Mouse (Mus musculus) cerebellum, postnatal 14 days (tissue): ENCODE measurements around the gene Fam228a.
"Not testable (repeated sequence)": the region's sequence is repeated elsewhere in the genome, so short reads cannot be mapped to it uniquely, and the experiment has no call there.

ENCODE experiments used
- DNase-seq, 2 experiments: peaks; one replicate each; pipeline ENCODE4 v3.0.0; 2021; ENCODE audit warnings: mixed read lengths in 2 of 2

The Fam228a gene

DNA sequence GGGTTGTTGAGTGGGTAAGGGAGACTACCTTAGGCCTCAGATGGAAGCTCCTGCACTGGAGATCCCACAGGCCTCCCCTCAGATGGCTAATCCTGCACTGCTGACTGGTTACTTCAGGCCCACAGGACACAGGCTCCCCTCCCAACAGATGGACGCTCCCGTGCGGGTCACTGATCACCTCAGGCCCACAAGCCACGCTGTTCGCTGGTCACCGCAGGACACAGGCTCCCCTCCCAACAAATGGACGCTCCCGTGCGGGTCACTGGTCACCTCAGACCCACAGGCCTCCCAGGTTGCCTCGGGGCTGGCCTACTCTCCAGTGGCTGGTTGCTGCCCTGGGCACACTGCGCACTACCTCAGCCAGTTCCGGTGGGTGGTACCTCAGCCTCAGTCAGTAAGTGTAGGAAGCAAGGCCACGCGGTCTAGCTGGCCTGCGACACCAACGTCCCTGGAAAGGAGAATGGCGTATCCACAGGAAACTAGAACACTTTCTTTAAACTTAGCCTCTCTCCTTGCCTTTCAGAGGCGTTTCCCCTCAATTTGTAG, at the start of gene Fam228a:
Fam228a (minus strand) TSS at position 400 of the 546 bp plus-strand sequence.
- DNase-seq = no peak

GRCm38 (mm10) chr12:4784466-4784865, 46.2 kb upstream of the Fam228a start:
- DNase-seq = no peak

- DNase-seq = no peak
These were observed 45.4 kb upstream of the Fam228a start for GRCm38 (mm10) chr12:4783598-4783997.

DNA sequence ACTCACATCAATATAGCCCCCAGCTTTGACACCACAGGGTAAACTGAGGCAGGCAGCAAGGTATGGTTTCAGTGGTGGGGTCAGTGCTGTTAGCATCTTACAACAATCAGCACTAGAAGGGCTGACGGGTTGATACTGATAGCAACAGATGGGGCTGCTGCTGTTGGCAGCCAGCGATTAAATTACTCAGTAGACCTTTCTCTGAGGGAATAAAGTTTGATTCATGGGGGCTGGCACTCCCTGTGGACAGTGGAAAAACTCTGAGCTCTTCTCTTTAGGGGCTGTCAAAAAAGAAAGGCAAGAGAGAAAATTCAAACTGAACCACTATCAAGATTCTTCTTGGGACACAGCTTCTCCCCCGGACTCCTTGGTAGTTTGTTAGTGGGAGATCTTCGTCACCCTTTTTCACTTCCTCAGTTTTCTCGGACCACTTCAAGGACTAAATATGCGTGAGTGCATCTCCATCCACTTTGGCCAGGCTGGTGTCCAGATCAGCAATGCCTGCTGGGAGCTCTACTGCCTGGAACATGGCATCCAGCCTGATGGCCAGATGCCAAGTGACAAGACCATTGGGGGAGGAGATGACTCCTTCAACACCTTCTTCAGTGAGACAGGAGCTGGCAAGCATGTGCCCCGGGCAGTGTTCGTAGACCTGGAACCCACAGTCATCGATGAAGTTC, 43.6 kb upstream of the Fam228a start:
- peak; percentile 57 to 64 for DNase-seq

- no peak for DNase-seq
These were observed 43.0 kb upstream of the Fam228a start for GRCm38 (mm10) chr12:4781270-4781669.

DNA sequence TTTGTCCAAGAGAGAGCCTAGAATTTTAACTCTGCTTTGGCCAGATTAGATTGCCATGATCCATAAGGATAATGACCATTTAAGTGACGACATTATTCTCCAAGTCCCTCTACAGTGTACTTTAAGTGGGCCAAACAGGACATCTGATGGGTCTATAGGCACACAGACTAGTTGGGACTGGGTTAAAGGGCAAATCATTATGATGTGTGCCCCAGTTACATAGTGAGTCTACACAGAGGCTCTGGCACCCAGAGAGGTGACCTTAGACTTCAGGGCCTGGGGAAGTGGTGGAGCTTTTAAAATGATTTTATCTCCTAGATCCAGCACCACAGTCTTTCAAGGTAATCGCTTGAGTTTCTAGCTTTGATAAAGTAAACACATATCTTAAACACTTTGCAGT, 42.0 kb upstream of the Fam228a start:
- no peak for DNase-seq

- no peak for DNase-seq
These were observed 39.5 kb upstream of the Fam228a start for GRCm38 (mm10) chr12:4777734-4778133.

GRCm38 (mm10) chr12:4775588-4775949, 37.3 kb upstream of the Fam228a start:
- no peak for DNase-seq

DNA sequence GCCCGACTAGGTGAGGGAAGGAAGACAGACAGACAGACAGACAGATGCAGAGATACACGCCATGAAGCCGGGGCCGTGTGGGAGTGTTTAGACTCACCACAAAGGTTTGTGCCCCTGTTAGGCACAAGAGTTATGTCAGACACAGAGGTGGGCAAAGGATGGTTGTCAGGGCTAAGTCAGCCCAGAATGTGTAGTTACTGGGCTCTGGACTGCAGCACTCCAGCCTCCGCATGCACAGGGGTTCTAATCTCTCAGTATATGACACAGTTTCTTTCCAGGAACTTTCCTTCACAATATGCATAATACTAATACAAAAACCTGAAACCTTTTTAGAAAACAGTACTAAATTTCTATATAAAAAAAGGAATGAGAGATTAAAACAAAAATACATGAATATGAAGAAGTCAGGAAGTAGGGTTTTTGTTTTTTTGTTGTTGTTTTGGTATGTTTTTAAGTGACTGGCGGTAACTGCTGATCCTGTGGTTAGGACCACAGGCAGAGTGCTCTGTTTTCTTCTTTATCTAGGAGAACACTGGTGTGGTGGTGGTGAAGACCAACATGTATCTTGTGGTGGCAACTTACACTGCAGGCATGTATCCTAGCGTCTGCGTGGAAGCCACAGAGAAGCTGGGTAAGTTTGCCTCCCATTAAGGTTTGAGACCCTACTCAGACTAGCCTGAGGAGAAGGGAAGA, 36.8 kb upstream of the Fam228a start:
- DNase-seq = no peak

- no peak for DNase-seq
These were observed 31.1 kb upstream of the Fam228a start for GRCm38 (mm10) chr12:4769333-4769723.

GRCm38 (mm10) chr12:4768492-4769332, 30.5 kb upstream of the Fam228a start, which contains the start of the genes Pfn4 and Fam228b:
TSS of gene Pfn4 (plus strand) at chr12:4769022.
TSS of gene Fam228b (minus strand) at chr12:4769267.
- DNase-seq = peak; percentile 99 to 100

GRCm38 (mm10) chr12:4757060-4757459, 18.8 kb upstream of the Fam228a start:
- DNase-seq = no peak

DNA sequence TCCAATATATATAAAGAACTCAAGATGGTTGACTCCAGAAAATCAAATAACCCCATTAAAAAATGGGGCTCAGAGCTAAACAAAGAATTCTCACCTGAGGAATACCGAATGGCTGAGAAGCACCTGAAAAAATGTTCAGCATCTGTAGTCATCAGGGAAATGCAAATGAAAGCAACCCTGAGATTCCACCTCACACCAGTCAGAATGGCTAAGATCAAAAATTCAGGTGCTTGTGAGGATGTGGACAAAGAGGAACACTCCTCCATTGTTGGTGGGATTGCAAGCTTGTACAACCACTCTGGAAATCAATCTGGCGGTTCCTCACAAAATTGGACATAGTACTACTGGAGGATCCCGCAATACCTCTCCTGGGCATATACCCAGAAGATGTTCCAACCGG, 16.2 kb upstream of the Fam228a start:
- not testable (repeated sequence) for DNase-seq

- DNase-seq = no peak
These were observed 6.3 kb upstream of the Fam228a start for GRCm38 (mm10) chr12:4744486-4744885.

GRCm38 (mm10) chr12:4742183-4742582, 4.0 kb upstream of the Fam228a start:
- DNase-seq = no peak

DNA sequence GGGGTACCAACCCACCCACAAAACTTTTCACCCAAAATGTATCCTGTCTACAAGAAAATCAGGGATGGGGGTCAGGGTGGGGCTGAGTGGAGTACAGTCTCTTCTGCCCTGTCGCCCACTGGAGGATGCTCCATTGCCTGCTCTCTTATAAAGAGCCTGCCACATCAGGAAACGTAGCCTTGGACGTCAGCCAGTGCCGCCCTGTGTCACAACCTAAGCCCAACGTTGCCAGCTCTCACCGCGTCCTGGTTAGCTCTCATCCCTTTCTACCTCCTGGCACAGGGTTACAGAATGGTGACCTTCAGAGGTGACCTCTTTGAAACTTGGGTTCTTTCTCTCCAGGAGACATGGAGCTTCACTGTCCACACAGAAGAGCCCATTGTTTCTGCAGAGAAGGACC, 2.6 kb upstream of the Fam228a start:
- DNase-seq = no peak

- DNase-seq = no peak
These were observed 5.9 kb downstream of the Fam228a start for GRCm38 (mm10) chr12:4732332-4732731.

DNA sequence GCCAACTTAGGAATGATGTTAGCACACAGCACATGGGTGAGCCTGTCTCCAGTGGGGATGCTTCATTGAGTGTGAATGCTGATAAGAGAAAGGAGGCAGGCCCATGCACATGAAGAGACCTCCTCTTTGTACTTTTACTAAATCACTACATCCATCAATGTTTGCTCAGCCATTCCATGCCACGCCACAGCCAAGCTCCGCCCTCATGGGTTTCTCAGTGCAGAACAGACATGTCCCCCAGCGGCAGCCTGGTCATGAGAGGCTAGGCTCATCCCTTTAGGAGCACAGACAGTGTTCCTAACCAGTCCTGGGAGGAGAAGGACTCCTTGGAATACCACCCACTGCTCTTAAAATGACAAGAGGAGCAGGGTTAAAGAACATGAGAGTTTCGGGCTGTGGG, 6.6 kb downstream of the Fam228a start:
- no peak for DNase-seq

GRCm38 (mm10) chr12:4729165-4729564, 9.1 kb downstream of the Fam228a start:
- DNase-seq = no peak

DNA sequence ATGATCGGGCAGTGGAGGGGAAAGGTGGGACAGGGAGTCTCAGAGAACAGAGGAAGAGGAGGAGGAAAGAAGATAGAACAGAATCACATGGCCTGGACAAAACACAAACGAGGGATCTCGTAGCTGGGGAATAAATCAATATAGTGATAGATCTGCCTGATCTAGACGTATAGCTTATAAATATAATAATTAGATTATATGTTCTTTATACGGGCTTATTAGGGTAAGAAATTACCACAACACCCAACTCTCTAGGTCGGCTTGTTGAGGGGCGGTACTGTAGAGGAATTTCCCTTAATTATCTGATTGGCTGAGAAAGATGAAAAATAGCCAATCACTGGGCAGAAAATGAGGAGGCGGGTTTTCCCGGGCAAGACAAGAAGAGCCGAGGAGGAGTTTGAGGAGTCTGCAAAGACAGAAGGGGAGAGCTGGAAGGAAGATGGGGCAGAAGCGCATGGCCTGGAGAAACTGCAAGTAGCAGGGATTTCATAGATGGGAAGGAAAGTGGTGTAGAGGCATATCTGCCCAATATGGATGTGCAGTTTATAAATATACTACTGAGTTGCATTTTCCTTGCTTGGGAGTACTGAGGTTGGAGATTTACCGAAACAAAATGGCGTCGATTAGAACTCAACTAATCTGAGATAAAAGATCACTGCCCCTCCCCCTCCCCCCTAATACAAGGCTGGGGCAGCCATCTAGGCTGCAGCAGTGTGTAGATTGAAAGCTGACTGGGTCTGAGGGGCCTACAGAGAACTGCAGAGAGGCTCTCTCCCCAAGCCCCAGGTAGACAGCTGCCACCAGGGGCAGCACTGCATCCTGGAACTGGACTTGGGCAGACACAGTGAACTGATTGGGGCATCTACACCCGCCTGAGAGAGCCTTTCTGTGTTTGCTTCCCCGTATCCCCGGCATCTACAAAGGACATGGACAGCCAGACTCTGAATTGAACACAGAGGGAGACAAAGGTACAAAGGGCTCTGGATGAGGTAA, 18.2 kb downstream of the Fam228a start:
- DNase-seq = no peak

DNA sequence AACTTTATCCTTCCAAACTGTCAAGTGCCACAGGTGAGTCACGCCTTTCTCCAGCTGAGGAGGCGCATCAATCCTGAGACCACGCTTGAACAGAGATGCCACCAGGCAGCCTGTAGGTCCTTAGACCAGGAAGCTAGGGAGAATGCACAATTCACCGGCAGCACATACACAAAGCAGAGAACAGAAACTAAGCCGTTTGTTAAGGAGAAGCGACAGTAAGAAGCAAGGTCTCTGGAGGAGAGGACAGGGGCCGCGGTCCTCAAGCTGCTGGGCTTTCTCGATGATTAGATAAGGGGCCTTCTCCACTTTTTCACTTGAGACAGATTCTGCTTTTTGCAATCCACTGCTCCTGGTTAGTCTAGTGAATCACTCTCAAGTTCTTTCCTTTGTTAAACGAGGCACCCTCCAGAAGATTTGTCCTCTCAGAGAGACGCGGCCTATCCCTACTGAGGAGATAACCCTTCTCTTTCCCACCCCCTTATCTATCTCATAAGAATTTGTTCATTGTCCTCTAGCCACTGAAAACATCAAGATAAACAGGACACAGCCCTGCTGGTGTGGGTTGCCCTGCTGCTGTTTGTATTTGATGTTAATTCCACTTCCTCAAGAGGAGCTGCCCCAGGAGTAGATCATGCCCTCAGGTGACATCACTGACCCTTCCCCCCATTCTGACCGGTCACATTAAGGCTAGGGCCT, 19.0 kb downstream of the Fam228a start:
- DNase-seq = no peak
